Mouse (Mus musculus): ENCODE measurements around the gene Tsn. TPM values are rescaled to one million over a fixed set of nuclear protein-coding genes. Genes with fewer than 3 reads are reported as not detected.

Tsn gene
- total RNA-seq (2014; fragmentation: Nextera tagmentation) (64.3 and 66.2 TPM in 2 replicates), total RNA-seq (2017) (56.5 and 76.9 TPM in 2 replicates)

GRCm38 (mm10) chr1:118311622-118312326, at the start of gene Tsn:
Tsn (minus strand) TSS chr1:118311739.
- 0 out of 2 replicates have a peak, but pooled peaks have one; percentile 7 for ATAC-seq (replicated peaks; ENCODE audit: poor library complexity, severe bottlenecking)

GRCm38 (mm10) chr1:118359071-118359761, 47.7 kb upstream of the Tsn start:
- no peak for ATAC-seq (replicated peaks; ENCODE audit: poor library complexity, severe bottlenecking)

- no peak for ATAC-seq (replicated peaks; ENCODE audit: poor library complexity, severe bottlenecking)
Observed at GRCm38 (mm10) chr1:118349922-118350321, 38.4 kb upstream of the Tsn start.

DNA sequence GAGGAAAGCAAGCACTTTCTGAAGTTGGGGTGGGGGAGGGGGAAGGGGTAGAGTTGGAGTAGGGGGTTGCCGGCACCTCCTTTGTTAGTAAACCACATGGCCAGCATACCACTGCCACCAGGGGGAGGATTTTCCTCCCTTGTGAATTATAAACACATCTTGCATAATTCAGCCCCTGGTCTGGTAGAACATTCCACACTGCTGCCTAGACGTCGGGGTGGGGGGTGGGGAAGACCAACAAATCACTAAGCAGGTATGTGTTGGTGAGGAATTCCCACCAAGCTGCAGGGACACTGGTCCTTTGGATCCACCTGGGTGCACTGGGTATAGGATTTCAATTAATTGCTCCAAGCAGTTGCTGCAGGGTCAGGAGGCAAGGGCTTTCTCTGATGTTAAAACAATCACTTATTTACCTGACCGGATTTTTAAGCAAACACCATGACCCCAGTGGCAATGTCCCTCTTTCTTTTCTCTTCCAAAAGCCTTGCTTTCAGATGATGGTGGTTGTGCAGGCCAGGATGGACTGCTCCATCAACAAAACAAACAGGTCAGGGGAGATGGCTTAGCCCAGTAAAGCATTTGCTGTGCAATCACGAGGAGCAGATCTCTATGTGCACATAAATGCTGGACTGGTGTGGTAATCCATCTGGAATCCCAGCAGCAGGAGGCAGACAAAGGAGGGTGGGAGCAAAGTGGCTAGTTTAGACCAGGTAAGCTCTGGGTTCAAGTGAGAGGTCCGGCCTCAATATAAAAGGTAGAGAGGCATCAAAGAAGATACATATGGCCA, 32.3 kb upstream of the Tsn start:
- 0 out of 2 replicates have a peak, but pooled peaks have one; percentile 17 for ATAC-seq (replicated peaks; ENCODE audit: poor library complexity, severe bottlenecking)

DNA sequence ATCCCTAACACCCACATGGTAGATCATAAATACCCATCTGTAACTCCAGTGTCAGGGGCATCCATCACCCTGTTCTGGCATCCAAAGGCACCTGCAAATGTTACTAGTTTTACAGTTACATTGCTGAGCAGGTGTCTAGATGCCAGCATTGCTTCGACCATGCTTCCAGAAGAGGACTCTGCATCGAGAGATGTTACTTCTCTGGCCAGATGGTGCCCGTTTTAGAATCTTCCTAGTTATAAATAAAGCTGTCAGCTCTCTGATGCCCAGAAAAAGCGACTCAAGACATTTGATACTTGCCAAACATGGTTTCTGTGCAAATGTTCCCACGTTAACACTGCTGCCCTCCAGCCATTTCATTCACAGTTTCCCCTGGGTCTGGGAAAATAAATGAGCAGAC, 26.4 kb upstream of the Tsn start:
- no peak for ATAC-seq (replicated peaks; ENCODE audit: poor library complexity, severe bottlenecking)

DNA sequence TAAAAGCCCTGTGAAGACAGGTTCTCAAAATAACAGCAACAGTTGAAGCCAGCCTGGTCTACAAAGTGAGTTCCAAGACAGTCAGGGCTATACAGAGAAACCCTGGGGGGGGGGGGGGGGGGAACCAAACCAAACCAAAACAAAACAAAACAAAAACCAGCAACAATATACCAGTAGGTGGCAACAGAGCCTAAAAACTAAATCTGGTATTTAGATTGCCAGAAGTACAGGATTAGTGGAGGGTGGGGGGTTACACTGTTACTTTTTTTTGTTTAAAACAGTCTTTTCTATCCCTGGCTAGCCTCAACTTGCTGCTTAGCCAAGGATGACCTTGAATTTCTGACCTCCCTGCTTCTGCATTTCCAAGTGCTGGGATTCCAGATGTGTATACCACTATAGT, 24.3 kb upstream of the Tsn start:
- ATAC-seq (replicated peaks; ENCODE audit: poor library complexity, severe bottlenecking), result no peak

DNA sequence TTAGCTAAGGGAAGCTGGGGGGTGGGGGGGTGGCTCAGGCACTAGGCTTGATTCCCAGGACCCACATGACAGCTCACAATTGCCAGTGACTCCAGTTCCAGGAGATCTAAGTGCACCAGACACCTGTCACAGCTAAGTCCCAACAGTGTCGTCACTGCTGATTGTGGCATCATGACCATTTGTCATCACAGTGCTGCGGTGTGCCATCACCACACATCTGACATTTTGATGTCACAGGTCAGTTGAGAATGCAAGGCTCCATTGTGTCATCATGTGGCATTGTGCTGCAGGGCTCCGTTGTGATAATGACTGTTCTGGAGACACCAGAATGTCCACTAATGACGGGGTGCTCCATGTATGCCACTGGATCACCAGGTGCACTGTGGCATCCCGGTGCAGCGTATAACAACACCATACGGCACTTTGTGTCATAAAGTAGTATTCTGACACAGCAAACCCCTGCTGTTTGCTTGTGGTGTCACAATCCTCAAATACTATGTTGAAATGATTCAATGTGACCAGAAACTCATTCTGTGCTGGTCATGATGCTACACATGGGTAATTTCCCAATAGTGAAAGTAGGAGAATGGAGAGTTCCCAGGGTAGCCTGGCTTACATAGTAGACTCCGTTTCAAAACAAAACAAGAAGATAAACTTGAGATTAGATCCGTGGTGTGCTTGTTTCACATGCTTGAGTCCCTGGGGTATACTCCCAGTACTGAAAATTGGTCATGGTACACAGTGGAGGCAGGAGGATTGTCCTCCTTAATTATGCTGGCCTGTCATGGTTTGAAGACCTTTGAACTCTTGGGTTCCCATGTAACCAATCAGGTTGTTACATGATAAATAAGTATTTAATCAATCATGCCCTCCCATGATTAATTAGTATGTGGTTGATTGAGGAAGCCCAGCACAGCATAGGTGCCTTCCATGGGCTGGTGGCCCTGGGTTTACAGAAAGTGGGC, 23.5 kb upstream of the Tsn start:
- peak; percentile 89 for ATAC-seq (replicated peaks; ENCODE audit: poor library complexity, severe bottlenecking)

GRCm38 (mm10) chr1:118321661-118322201, 10.2 kb upstream of the Tsn start, which contains the start of gene Nifk:
Nifk (plus strand) TSS chr1:118321839.
- peak; percentile 88 for ATAC-seq (replicated peaks; ENCODE audit: poor library complexity, severe bottlenecking)

GRCm38 (mm10) chr1:118320696-118321095, 9.2 kb upstream of the Tsn start:
- ATAC-seq (replicated peaks; ENCODE audit: poor library complexity, severe bottlenecking), result peak; percentile 46

DNA sequence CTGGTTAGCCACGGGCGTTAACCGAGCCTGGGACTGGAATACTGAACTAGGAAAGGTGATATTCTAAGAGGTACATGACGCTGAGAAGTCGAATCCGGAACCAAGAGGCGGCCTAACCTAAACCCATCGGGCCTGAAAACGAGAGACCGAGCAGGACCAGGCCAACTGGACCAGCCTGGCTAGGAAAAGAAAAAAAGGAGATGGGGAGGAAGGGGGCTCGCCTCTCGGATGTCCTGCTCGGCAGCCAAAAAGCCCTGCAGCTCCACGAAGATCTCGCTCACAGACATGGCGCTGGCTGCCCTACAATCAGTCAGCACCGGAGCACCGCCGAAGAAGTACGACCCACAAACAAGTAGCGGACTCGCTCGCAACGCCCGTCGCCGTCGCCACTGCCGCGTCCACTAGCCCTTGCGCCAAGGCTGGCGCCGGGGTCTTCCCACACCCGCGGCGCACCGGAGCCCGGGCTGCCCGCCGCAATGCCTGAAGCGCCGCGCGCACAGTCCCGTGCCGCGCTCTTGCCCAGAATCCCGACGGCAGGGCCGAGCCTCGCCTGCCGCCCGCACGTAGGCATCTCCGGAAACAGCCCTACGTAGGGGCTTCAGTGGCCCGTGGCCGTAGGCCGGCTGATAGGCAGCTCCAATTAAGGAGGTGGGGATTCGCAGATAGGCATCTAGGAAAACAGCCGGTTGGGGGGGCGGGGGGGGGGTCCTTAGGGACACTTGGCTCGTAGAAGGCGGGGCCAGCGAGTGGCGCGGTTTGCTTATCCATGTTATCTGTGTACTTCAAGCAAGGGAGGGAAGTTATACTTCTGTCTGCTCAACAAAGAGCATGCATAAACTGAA, 538 bp downstream of the Tsn start:
- ATAC-seq (replicated peaks; ENCODE audit: poor library complexity, severe bottlenecking), result peak; percentile 95

DNA sequence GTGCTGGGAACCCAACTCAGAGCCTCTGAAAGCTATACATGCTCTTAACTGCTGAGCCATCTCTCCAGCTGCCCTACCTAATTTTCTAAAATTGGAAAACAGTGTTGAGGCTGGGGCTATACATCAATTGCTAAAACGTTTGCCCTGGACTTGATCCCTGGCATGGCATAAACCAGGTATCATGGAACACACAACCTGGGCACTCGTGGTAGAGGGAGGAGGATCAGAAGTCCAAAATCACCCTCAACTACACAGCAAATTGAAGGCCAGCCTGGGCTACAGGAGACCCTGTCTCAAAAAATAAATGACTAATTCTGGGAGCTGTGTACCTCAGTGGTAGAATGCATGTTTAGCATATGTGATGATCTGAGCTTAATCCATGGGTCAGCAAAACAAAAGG, 13.8 kb downstream of the Tsn start:
- no peak for ATAC-seq (replicated peaks; ENCODE audit: poor library complexity, severe bottlenecking)

DNA sequence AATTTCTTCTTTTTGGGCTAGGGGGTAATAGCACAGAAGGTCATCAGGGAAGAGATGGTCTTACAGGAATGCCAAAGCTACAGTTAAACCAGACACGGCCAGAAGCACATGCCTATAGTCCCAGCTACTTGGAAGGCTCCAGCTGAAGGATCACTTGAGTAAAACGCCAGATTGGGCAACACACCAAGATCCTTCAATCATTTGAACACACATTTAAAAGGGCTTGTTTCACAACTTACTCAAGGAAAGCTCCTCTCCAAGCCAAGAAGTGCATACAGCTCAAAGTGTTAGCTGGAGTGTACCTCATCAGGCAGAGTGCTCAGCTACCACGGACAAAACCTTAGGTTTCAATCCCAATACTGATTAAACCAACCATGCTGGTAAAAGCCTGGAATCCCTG, 14.9 kb downstream of the Tsn start:
- no peak for ATAC-seq (replicated peaks; ENCODE audit: poor library complexity, severe bottlenecking)

DNA sequence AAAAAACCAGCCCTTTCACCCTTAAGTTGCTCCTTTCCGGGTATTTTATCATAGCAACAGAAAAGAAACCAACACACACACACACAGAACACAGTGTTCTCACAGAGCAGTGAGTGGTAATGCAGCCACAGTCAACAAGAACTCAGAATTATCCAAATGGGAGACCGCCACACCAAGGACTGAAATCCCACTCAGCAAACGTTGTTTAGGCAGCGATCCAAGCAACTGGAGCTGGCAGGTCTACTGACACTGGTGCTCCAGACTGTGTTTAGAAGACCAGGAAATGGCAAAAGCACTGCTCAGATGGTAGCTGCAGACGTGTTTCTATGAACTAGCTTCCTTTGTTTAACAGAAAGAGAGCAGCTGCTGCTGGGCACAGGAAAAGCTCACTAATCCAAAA, 16.7 kb downstream of the Tsn start:
- ATAC-seq (replicated peaks; ENCODE audit: poor library complexity, severe bottlenecking), result no peak

GRCm38 (mm10) chr1:118294192-118294591, 17.3 kb downstream of the Tsn start:
- ATAC-seq (replicated peaks; ENCODE audit: poor library complexity, severe bottlenecking), result no peak

DNA sequence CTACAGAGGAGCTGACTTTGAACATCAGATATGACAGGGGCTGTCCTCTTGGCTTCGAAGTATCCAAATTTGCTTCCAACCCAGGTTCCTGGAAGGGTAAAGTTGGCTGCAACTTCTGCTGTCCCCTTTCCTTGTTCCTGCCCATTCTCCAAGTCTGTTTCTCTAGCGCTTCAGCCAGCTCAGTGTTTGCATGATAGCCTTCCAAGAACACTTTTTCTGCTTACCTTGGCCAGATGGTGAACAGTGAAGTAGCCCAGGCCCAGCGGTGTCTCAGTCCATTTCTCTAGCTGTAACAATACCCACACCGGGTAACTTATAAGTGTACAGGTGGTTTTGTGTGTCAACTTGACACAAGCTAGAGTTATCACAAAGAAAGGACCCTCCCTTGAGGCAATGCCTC, 19.2 kb downstream of the Tsn start:
- no peak for ATAC-seq (replicated peaks; ENCODE audit: poor library complexity, severe bottlenecking)

DNA sequence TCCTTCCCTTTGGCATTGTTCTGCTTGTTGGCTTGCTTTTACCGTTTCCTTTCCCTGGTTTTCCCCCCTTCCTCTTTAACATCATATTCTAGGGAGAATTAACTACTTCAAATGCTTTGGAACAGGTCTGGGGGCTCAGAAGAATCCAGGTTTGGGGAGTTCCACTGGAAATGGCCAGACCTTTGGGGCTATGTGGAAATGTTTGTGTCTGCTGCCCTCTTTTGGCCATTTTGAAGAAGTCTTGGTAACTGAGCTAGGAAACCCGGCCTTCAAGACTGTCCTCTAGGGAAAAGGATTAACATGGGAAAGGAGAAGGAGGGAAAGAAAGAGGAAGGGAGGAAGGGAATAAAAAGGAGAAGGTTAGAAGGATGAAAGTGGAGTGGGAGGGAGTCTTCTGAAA, 36.4 kb downstream of the Tsn start:
- peak; percentile 42; the same call in 1 of the 2 replicates for ATAC-seq (replicated peaks; ENCODE audit: poor library complexity, severe bottlenecking)

GRCm38 (mm10) chr1:118251931-118252330, 59.6 kb downstream of the Tsn start:
- no peak for ATAC-seq (replicated peaks; ENCODE audit: poor library complexity, severe bottlenecking)
